Mouse (Mus musculus) brain, embryonic 14.5 days (tissue): ENCODE results near the gene Hs3st3b1.

Source experiments
- CTCF ChIP-seq: fragments of 200-500 bp; IDR thresholded peaks from 2 replicates; pipeline ENCODE4 v1.5.1; 2012; ENCODE audit warnings: inconsistent platforms, mild to moderate bottlenecking, moderate library complexity, borderline replicate concordance; ENCODE audit not compliant: insufficient read depth, insufficient read length; ENCODE audit errors: extremely low read depth
- POLR2A ChIP-seq: fragments of 200-500 bp; IDR thresholded peaks from 2 replicates; pipeline ENCODE4 v1.6.1; 2012; ENCODE audit warnings: mild to moderate bottlenecking, inconsistent platforms, borderline replicate concordance; ENCODE audit not compliant: poor library complexity, insufficient read depth, insufficient read length, severe bottlenecking; ENCODE audit errors: extremely low read depth

DNA sequence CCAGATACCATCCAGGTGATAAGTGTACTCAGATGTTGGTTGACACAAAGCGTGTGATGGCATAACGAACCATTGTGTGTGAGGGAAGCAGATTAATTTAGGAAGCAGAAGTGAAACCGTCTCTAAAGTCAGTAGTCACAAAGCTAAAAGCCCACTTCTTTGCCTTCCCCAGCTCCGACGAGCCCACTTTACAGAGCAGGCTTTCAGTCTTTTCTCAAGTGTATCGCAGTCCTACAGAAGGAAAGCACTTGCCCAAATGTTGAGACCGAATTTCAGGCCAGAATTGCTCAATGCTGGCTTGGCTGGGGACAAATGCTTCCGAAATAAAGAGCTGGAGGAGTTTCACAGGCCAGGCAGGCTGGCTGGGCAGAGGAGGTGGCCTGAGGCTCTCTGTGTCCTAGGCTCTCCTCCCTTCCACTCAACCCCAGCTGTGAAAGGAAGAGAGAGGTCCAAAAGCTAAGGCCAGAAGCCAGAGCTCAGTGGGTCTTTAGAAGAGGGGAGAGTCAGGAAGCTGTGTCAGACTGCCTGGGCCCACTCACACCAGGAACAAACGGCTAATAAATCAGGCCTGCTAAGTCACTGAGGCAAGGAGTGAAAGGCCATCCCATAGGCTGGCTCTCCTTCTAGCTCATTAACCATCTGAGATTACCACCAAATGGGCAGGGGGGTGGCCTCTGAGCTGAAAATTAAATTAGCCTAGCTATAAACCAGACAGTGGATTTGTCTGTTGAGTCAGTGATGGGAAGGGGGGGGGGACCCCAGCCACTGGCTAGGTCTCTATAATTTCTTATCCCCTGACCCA, 15.3 kb downstream of the Hs3st3b1 start:
- TF ChIP-seq POLR2A (no peak), CTCF (no peak)
